Mouse (Mus musculus): ENCODE measurements around the gene Cfap36.

Gene Cfap36

DNA sequence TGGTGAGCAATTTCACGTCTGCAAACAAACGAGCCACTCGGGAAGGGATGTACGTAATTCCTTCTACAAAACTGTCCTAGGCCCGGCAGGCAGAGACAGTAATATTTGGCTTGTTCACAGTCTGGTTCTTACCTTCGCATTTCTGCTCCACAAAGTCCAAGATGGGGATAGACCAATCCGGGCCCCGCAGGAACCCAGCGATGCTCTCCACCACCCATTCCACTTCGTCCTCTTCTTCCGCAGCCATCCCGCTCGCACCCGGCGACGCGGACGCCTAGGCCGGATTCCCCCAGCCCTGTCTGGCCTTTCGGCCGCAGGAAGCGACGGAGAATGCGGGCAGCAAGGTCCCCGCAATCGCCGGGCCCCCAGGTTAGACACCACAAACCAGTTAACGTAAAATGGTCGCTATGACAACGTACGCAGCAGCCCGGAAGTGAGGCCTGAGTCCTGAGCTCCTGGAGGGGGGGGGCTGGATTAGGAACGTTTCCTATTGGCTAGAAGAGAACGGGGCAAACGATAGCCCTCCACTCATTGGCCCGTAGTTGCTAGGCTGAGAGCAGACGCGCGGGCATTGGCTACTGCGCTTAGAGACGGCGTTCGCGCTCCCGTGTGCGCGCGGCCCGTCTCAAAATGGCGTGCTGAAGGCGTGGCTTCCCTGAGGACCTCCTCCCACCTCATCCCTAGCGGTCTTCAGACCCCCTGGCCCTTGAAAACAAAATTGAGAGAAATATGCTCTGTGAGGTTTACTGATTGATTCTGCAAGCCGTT is at the start of gene Cfap36:
Gene Cfap36 (minus strand): TSS at position 527 of the 768 bp plus-strand sequence.
- in situ Hi-C loops (cut with MboI): no loop called here

DNA sequence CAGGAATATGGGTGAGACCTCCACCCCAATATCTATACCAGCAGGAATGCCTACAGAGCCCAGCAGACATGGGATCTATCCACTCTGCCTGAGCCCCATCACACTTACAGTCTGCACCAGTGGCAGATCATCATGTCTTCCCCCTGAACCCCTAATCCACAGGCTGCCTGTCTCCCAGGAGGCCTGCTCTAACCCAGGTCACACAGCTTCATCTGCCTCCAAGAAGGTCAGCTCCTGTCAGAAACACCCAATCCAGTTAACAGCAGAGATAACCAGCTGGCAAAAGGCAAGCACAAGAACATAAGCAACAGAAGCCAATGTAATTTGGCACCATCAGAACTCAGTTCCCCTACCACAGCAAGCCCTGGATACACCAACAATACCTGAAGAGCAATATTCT is 40.1 kb upstream of the Cfap36 start:
- in situ Hi-C loops (cut with MboI): no loop called here

- in situ Hi-C loops (cut with MboI): no loop called here
Measured at GRCm38 (mm10) chr11:29286040-29286439, 38.8 kb upstream of the Cfap36 start.

- in situ Hi-C loops (cut with MboI): no loop called here
Measured at GRCm38 (mm10) chr11:29274758-29275157, 27.5 kb upstream of the Cfap36 start.

GRCm38 (mm10) chr11:29267824-29268223 is 20.6 kb upstream of the Cfap36 start:
- in situ Hi-C loops (cut with MboI): no loop called here

DNA sequence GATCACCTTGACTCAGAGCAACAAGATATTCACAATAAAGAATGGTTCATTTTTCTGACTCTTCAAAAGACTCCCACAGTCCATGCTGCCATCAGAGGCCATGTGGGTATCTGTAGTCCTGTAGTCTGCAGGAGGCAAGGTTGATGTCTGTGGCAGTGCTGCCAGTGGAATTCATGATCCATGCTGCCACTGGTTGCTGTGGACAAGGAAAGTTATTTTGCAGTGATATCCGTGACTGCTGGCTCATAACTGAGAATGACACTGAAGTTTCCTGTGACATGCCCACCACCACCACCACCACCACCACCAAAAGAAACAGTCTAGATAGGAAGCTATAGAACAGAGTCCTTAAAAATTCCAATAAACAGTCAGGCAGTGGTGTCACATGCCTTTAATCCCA is 7.4 kb upstream of the Cfap36 start:
- in situ Hi-C loops (cut with MboI): no loop called here

GRCm38 (mm10) chr11:29248386-29248785 is 1.2 kb upstream of the Cfap36 start:
- in situ Hi-C loops (cut with MboI): no loop called here

- in situ Hi-C loops (cut with MboI): no loop called here
Measured at GRCm38 (mm10) chr11:29247725-29248124, 516 bp upstream of the Cfap36 start.

DNA sequence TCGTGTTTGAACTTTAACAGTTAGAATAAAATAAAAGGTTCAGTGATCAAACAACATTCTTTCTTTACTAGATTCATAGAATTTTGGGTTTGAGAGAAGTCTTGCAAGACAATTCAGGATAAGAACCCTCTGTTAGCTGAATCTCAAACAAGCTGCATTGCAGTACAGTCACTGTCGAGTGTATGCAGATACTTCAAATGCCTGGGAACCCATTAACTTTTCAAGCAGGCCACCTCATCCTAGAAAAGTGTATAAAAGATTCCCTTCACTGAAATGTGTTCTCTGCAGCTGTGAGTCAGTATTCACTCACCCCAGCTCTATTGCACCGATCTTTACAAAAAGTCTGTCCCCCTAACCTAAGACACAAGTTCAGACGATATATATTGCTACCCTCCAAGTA is 1.2 kb downstream of the Cfap36 start:
- in situ Hi-C loops (cut with MboI): no loop called here

DNA sequence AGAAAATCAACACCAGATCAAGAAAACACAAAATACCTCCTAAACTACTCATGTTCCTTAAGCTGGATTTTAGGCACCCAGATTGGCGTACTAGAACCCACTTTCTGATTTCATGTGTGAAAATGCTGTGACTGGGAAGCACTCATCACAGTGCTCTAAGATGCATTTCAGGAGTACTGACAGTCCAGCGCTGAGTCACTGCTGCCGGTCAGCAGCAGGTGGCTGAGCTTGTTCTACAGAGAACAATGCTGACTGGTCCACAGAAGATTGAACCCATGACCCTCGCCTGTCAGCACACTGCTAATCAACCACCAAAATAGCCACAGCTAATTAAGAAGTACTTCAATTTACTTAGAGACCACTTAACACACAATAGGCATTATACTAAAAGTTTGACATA is 5.2 kb downstream of the Cfap36 start:
- in situ Hi-C loops (cut with MboI): no loop called here

- in situ Hi-C loops (cut with MboI): no loop called here
Measured at GRCm38 (mm10) chr11:29239353-29239752, 7.9 kb downstream of the Cfap36 start.

DNA sequence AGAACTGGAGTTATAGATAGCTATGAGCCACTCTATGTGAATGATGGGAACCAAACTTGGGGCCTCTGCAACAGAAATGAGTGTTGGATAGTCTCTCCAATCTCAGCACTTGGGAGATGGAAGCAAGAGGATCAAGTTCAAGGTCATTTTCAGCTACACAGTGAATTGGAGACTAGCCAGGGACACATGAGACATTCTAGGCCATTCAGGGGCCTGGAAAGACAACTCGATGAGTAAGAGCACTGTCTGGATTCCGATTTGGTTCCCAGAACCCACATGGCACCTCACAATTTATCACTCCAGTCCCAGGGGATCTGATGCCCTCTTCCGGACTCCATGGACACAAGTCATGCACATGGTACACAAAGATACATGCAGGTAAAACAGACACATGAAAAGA is 8.7 kb downstream of the Cfap36 start:
- in situ Hi-C loops (cut with MboI): no loop called here

DNA sequence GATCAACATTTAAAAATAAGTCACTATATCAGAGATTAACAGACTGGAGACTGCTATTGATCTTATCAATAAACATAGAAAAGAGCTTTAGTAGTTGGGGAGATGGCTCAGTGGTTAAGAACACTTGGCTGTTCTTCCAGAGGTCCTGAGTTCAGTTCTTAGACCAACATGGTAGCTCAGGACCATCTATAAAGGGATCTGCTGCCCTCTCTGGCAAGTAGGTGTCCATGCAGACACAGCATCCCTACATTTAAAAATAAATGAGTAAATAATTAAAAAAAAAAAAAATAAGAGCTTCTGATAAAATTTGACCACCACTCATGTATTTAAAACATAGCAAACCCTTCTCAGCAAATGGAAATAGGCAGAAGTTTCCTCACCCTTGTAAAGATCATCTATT is 9.2 kb downstream of the Cfap36 start:
- in situ Hi-C loops (cut with MboI): no loop called here

- in situ Hi-C loops (cut with MboI): no loop called here
Measured at GRCm38 (mm10) chr11:29237364-29237763, 9.8 kb downstream of the Cfap36 start.

DNA sequence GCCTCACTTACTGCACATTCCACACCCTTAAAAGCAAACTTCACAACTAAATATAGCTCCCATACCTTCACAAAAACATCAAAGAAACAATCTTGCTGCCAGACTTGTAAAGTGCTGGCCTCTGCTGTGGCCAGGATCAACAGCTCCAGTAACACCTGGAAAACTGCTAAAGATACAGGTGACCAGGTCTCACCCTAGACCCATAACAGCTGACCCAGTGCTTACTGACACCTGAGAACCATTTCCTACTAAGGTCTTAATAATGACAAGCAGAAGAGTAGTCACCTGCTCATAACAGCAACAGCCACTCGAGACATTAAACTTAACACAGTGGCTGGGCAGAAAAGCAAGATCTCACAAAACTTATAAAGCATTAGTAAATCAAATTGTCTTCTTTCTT is 13.6 kb downstream of the Cfap36 start:
- in situ Hi-C loops (cut with MboI): no loop called here

DNA sequence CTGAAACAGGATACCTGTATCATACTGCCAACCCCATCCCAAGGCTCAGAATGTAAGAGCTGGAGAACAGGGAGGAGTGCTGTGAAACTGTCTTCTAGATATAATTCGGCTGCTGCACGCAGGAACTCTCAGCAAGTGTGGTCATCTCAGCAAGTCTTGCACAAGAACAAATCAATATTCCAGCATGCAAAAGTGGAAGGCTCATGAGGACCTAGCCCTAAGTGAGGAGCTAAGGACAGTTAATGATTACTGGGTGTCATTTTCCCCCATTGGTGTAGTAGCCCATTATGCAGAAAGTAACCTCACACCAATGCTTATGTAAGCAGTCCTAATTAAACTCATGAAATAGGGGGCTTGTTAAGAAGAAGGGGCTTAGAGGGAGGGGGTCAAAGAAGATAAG is 18.3 kb downstream of the Cfap36 start:
- in situ Hi-C loops (cut with MboI): no loop called here

GRCm38 (mm10) chr11:29224754-29225153 is 22.5 kb downstream of the Cfap36 start:
- in situ Hi-C loops (cut with MboI): no loop called here

GRCm38 (mm10) chr11:29222310-29222709 is 24.9 kb downstream of the Cfap36 start:
- in situ Hi-C loops (cut with MboI): no loop called here

DNA sequence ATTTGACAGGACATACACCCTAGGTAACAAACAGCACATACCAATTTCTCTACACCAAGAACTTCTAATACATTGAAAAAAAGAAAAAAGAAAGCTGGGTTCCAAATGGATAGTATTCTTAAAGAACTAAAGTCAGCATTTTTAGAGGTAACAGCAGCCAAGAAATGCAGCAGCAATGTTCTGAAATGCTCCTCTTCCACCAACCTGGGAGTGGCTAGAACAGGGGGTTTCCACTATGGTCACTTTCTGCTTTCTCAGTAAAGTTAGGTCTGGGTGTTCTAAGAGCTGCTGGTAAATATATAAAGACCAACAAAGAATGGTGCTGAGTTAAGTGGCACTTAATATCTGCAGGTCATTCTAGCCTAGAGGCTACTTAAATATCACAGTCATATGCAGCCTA is 28.2 kb downstream of the Cfap36 start:
- in situ Hi-C loops (cut with MboI): no loop called here

- in situ Hi-C loops (cut with MboI): no loop called here
Measured at GRCm38 (mm10) chr11:29216196-29216595, 31.0 kb downstream of the Cfap36 start.

DNA sequence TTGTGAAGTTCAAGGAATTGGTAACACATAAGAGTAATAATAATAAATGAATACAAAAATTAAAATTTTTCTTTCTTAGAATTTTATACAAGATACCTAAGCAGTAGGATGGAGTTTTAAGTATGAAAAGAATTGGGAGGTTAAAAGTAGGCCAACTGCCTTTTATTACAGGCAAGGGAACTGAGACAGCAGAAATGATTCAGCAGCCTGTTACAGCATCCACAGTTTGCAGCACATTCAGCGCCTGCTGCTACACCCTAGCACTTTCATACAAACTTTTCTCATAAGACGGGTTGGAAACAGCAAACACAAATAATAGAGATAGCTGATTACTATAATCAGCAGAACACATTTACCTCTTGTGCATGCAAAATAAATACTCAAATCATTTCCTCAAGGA is 37.4 kb downstream of the Cfap36 start:
- in situ Hi-C loops (cut with MboI): no loop called here

DNA sequence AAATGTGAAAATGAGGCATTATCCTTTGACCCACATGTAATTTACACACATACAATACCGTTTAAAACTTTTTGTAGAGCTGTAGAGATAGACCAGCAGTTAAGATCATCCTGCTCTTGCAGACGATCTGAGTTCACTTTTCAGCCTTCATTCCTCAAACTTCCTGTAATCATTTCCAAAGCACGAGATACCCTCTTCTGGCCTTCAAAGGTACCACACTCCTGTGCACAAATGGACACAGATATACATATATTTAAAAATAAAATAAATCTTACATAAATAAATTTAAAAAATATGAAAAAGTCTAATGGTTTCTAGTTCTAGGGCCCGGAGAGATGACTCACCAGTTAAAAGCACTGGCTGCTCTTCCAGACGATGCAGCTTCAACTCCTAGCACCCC is 43.6 kb downstream of the Cfap36 start:
- in situ Hi-C loops (cut with MboI): no loop called here

GRCm38 (mm10) chr11:29188981-29189380 is 58.2 kb downstream of the Cfap36 start:
- in situ Hi-C loops (cut with MboI): no loop called here

DNA sequence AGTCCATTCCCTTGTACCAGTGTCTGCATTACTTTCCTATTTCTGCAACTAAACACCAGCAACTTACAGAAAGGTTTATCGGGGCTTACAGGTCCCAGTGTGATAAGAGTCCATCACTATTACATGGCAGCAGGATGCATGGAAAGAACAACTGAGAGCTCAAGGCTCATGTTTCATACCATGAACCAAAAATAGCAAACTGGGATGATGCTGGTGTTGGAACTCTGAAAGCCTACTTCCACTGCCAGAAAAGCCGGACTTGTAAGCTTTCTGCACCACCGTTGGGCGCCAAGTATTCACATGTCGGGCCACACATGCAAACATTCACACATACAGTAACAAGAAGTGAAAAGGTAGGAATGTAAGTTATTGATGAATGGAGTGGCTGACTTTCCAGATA is 65.5 kb downstream of the Cfap36 start:
- in situ Hi-C loops (cut with MboI): no loop called here
